11 mouse cellular contexts compared by ENCODE assay signal in the genomic region with DNA sequence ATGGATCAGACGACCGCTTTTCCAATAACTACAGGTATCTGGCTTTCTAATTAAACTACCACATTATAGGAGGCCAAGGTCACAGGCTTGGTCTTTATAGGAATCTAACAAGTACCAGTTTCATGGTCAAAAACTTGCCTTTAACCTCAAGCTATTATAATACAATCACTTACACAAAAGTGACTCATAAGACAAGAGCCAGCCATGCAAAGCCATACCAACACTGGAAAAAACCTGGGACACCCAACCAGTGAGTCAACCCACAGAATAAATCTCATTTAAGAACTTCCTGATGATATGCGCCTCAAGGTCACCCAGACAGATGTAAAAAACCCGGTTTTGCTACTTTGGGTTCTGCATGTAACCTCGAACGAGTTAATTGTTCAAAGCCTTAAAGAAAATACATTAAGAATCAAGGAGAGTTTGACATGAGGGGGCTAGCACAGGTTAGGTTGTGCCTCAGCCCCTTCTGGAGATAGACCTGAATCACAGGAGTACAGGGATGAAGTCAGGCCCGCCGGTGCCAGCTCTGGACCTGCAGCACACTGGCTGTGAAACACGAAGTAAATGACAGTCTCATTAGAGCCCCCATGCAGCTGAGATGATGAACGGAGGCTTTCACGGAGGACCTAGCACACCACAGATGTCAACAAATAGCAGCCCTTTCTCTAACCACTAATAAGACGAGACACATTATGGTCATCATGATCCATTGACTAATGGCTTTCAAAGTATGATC. TPM values are rescaled to one million over a fixed set of nuclear protein-coding genes. Genes with fewer than 3 reads are reported as not detected.
DNase-seq lines count a peak whose midpoint lies in the region; ATAC-seq and TF ChIP-seq lines count a peak whose summit lies in the region.
"Had no signal": no experiment of that assay in that cellular context is flagged by ENCODE, and none has a peak within 500 bp of the region (broad histone marks: within the 10 kb centered on the region; RNA-seq: fewer than 3 reads in every experiment).

No protein-coding gene starts in this region.

- H3K4me2 ChIP-seq in liver, embryonic 16.5 days (ENCODE audit: low read depth, low read length) = peak overlapping the region; percentile 89
- no peak overlapping the region for H3K4me2 ChIP-seq in stomach, postnatal 0 days (replicated peaks; ENCODE audit: low read depth)

- H3K9me3 ChIP-seq in megakaryocyte, embryonic 14.5 days = no peaks in the 10 kb centered on the region
- H3K9me3 ChIP-seq in liver, embryonic 16.5 days (replicated peaks; ENCODE audit: control insufficient read depth, low read length) = no peaks in the 10 kb centered on the region
- no peaks in the 10 kb centered on the region for H3K9me3 ChIP-seq in stomach, postnatal 0 days (ENCODE audit: control insufficient read depth, low read length)

- H3K4me3 ChIP-seq in megakaryocyte, embryonic 14.5 days (replicated peaks) = peak overlapping the region; percentile 99
- H3K4me3 ChIP-seq in liver, embryonic 16.5 days (ENCODE audit: low read depth, low read length) = peak overlapping the region; percentile 93
- no peak overlapping the region for H3K4me3 ChIP-seq in stomach, postnatal 0 days (ENCODE audit: low read depth, low read length)

- peak overlapping the region; percentile 53 for H3K9ac ChIP-seq in liver, embryonic 16.5 days (ENCODE audit: low read depth, low read length)
- H3K9ac ChIP-seq in stomach, postnatal 0 days (ENCODE audit: low read length) = no peak overlapping the region

- TF ChIP-seq EP300 in stomach, postnatal 0 days (optimal IDR thresholded peaks at IDR 0.05) = no peak

- DNase-seq in adrenal gland, adult 2 months = peak; percentile 39
- no peak for DNase-seq in adrenal gland, postnatal 4 days (ENCODE audit: low spot score in 2 of 2)
- no peak for DNase-seq in stomach, postnatal 0 days (ENCODE audit: low spot score)
- no peak for DNase-seq in kidney, postnatal 10 days
- DNase-seq in thymus, postnatal 14 days = no peak
- DNase-seq: cerebellum, postnatal 36 days; kidney, postnatal 4 days; lung, postnatal 10 days had no signal

- 67% methylated on average over 12 of the region's 12 CpGs for WGBS in liver, embryonic 16.5 days (ENCODE audit: insufficient replicate concordance)
- 74% methylated on average over 12 of the region's 12 CpGs for WGBS in stomach, postnatal 0 days

- no peaks in the 10 kb centered on the region for H3K27me3 ChIP-seq in megakaryocyte, embryonic 14.5 days (replicated peaks)
- H3K27me3 ChIP-seq in liver, embryonic 16.5 days (ENCODE audit: control insufficient read depth, insufficient read depth, low read depth, low read length) = no peaks in the 10 kb centered on the region
- no peaks in the 10 kb centered on the region for H3K27me3 ChIP-seq in stomach, postnatal 0 days (ENCODE audit: control insufficient read depth, insufficient read depth, low read length)

- no peak for TF ChIP-seq CTCF in stomach, postnatal 0 days (IDR thresholded peaks at IDR 0.05; ENCODE audit: low read depth)

- H3K27ac ChIP-seq in liver, embryonic 16.5 days (ENCODE audit: low read length) = peak overlapping the region; percentile 62
- peak overlapping the region; percentile 61 for H3K27ac ChIP-seq in stomach, postnatal 0 days (replicated peaks)

- peaks cover 61% of the 10 kb centered on the region for H3K4me1 ChIP-seq in megakaryocyte, embryonic 14.5 days
- H3K4me1 ChIP-seq in liver, embryonic 16.5 days (ENCODE audit: control insufficient read depth, low read depth, low read length) = peaks cover 50% of the 10 kb centered on the region
- peaks cover 4% of the 10 kb centered on the region; the same call in 1 of the 2 replicates for H3K4me1 ChIP-seq in stomach, postnatal 0 days (replicated peaks; ENCODE audit: control insufficient read depth, insufficient read depth)

- ATAC-seq in megakaryocyte, adult 5-6 weeks (ENCODE audit: poor library complexity, severe bottlenecking) = no peak
- ATAC-seq in liver, embryonic 16.5 days (ENCODE audit: low read depth) = no peak
- peak; percentile 48; the same call in 1 of the 2 replicates for ATAC-seq in stomach, postnatal 0 days (ENCODE audit: low FRiP score, low TSS enrichment)

- H3K36me3 ChIP-seq in megakaryocyte, embryonic 14.5 days (replicated peaks; ENCODE audit: low read length) = peaks cover 66% of the 10 kb centered on the region
- H3K36me3 ChIP-seq in liver, embryonic 16.5 days (ENCODE audit: control insufficient read depth, insufficient read depth) = no peaks in the 10 kb centered on the region
- no peaks in the 10 kb centered on the region for H3K36me3 ChIP-seq in stomach, postnatal 0 days (ENCODE audit: control insufficient read depth, insufficient read depth, low read length)

RNA-seq across cellular contexts. Expression of gene Prkar2b, which starts 3.5 kb away (rescaled TPM):
- 100 to 1,000 TPM; 336 to 511 TPM for total RNA-seq in adrenal gland, adult 2 months (2021)
- polyA plus RNA-seq in adrenal gland, adult 2 months (2012; rRNA removed) = 134 and 196 TPM in 2 replicates
- 100 to 1,000 TPM; 187 to 200 TPM for total RNA-seq in adrenal gland, postnatal 4 days (2021)
- polyA plus RNA-seq in megakaryocyte, embryonic 14.5 days (2012; ENCODE audit: insufficient read depth, low replicate concordance) = 110 and 158 TPM in 2 replicates
- total RNA-seq in megakaryocyte, adult 5-6 weeks (2015) = 41.4 and 43.6 TPM in 2 replicates
- total RNA-seq in megakaryocyte, adult 5-6 weeks (2017) = 36.2 and 45.2 TPM in 2 replicates
- polyA plus RNA-seq in liver, embryonic 16.5 days (2015; fragmentation: Nextera tagmentation; extraction: Ambion mirVana) = 51.1 and 53.8 TPM in 2 replicates
- 16.3 and 17.9 TPM in 2 replicates for polyA plus RNA-seq in stomach, postnatal 0 days (2015; fragmentation: Nextera tagmentation; extraction: Ambion mirVana)
